Mouse (Mus musculus) liver, adult 2 months (tissue): ENCODE measurements around the gene Atp1b1. TPM values are rescaled to one million over a fixed set of nuclear protein-coding genes. Genes with fewer than 3 reads are reported as not detected.

Experiments used
- DNase-seq: peaks from one replicate; pipeline ENCODE4 v3.0.0-alpha.2; 2011; ENCODE audit warnings: low read depth, low spot score; ENCODE audit errors: extremely low read depth
- H3K27ac ChIP-seq: fragments of 200-500 bp; replicated peaks from 2 replicates; pipeline ENCODE4 v1.5.1; 2012; ENCODE audit warnings: low read depth, mild to moderate bottlenecking, control low read depth, inconsistent platforms, low read length; ENCODE audit not compliant: insufficient read depth
- H3K27me3 ChIP-seq: fragments of 200-500 bp; 2 replicates; pipeline ENCODE4 v1.6.1; 2012; ENCODE audit warnings: mild to moderate bottlenecking, moderate library complexity, low read length, inconsistent platforms; ENCODE audit not compliant: control insufficient read depth, insufficient read depth
- H3K36me3 ChIP-seq: fragments of 200-500 bp; 2 replicates; pipeline ENCODE4 v1.6.1; 2012; ENCODE audit warnings: low read length, inconsistent platforms; ENCODE audit not compliant: control insufficient read depth, insufficient read depth
- H3K4me1 ChIP-seq: fragments of 200-500 bp; 2 replicates; pipeline ENCODE4 v1.6.1; 2011; ENCODE audit warnings: low read length; ENCODE audit not compliant: control insufficient read depth, insufficient read depth
- H3K4me3 ChIP-seq: fragments of 200-500 bp; 2 replicates; pipeline ENCODE4 v1.5.1; 2011; ENCODE audit warnings: low read depth, mild to moderate bottlenecking, control low read depth, low read length, moderate library complexity; ENCODE audit not compliant: insufficient read depth
- H3K79me2 ChIP-seq: fragments of 200-500 bp; 2 replicates; pipeline ENCODE4 v1.6.1; 2012; ENCODE audit warnings: inconsistent platforms, mild to moderate bottlenecking, low read length, moderate library complexity; ENCODE audit not compliant: control insufficient read depth, insufficient read depth
- H3K9ac ChIP-seq: fragments of 200-500 bp; 2 replicates; pipeline ENCODE4 v1.6.1; 2012; ENCODE audit warnings: low read depth, mild to moderate bottlenecking, control low read depth, inconsistent platforms, low read length
- CTCF ChIP-seq: fragments of 200-500 bp; IDR thresholded peaks from 2 replicates; pipeline ENCODE4 v1.5.1; 2011; ENCODE audit warnings: low read depth, low read length, control low read depth
- POLR2A ChIP-seq: fragments of 200-500 bp; IDR thresholded peaks from 2 replicates; pipeline ENCODE4 v1.6.1; 2011; ENCODE audit warnings: low read length, control low read depth; ENCODE audit not compliant: insufficient read depth; ENCODE audit errors: extremely low read depth
- WGBS: fragments of 180-500 bp; shearing (Covaris S2); methylation state at CpG from one replicate; pipeline ENCODE4 v1.1.7; 2018; 5-methylcytosine and 5-hydroxymethylcytosine counted together
- polyA plus RNA-seq: library from polyadenylated mRNA; depleted of rRNA; stranded (reverse); fragments of >200 nt; gene quantifications from 2 replicates; pipeline ENCODE4 v1.2.3, GENCODE M21; 2012
- total RNA-seq: library from RNA; depleted of rRNA; stranded (reverse); fragments of >200 nt; gene quantifications from 2 replicates; pipeline ENCODE4 v1.2.3, GENCODE M21; 2014

Gene Atp1b1
- total and polyA plus RNA-seq, 2 experiments = 26.0 to 30.5 TPM

GRCm38 (mm10) chr1:164417604-164418003, 40.6 kb downstream of the Atp1b1 start:
- Histone ChIP-seq H3K79me2 (no peaks in the 10 kb centered on the region), H3K27ac (peak overlapping the region; percentile 60), H3K9ac (no peak overlapping the region), H3K27me3 (no peaks in the 10 kb centered on the region), H3K4me1 (peaks cover 30% of the 10 kb centered on the region), H3K4me3 (no peak overlapping the region), H3K36me3 (no peaks in the 10 kb centered on the region)
- no peak for DNase-seq
- TF ChIP-seq CTCF (no peak), POLR2A (no peak)
- 71% methylated on average over 3 of the region's 3 CpGs for WGBS

- 47% methylated on average over 12 of the region's 12 CpGs for WGBS
- no peak overlapping the region for H3K4me3 ChIP-seq
- peak; percentile 78 for DNase-seq
Observed at GRCm38 (mm10) chr1:164416692-164417394, 41.3 kb downstream of the Atp1b1 start.

GRCm38 (mm10) chr1:164415347-164415751, 42.8 kb downstream of the Atp1b1 start:
- H3K27ac ChIP-seq = peak overlapping the region; percentile 90
- peaks cover 28% of the 10 kb centered on the region for H3K4me1 ChIP-seq
- no peak overlapping the region for H3K4me3 ChIP-seq
- TF ChIP-seq CTCF = no peak
- TF ChIP-seq POLR2A = no peak
- H3K79me2 ChIP-seq = no peaks in the 10 kb centered on the region
- 27% methylated on average over 2 of the region's 2 CpGs for WGBS
- peak; percentile 100 for DNase-seq
- no peaks in the 10 kb centered on the region for H3K36me3 ChIP-seq
- H3K9ac ChIP-seq = no peak overlapping the region
- H3K27me3 ChIP-seq = no peaks in the 10 kb centered on the region

More at GRCm38 (mm10) chr1:164416692-164417394, 41.3 kb downstream of the Atp1b1 start:
- Histone ChIP-seq H3K79me2 (no peaks in the 10 kb centered on the region), H3K27ac (peak overlapping the region; percentile 60), H3K4me1 (peaks cover 30% of the 10 kb centered on the region), H3K27me3 (no peaks in the 10 kb centered on the region), H3K36me3 (no peaks in the 10 kb centered on the region), H3K9ac (no peak overlapping the region)
- TF ChIP-seq POLR2A (no peak), CTCF (no peak)

- no peak for DNase-seq
- Histone ChIP-seq H3K79me2 (no peaks in the 10 kb centered on the region), H3K27me3 (no peaks in the 10 kb centered on the region), H3K4me1 (peaks cover 26% of the 10 kb centered on the region), H3K27ac (no peak overlapping the region), H3K9ac (no peak overlapping the region), H3K4me3 (no peak overlapping the region), H3K36me3 (no peaks in the 10 kb centered on the region)
- WGBS = 77% methylated on average over 11 of the region's 11 CpGs
- TF ChIP-seq POLR2A (no peak), CTCF (no peak)
Observed at GRCm38 (mm10) chr1:164413608-164414007, 44.5 kb downstream of the Atp1b1 start.

GRCm38 (mm10) chr1:164412906-164413305, 45.2 kb downstream of the Atp1b1 start:
- H3K27me3 ChIP-seq = no peaks in the 10 kb centered on the region
- 97% methylated on average over 9 of the region's 9 CpGs for WGBS
- peaks cover 26% of the 10 kb centered on the region for H3K4me1 ChIP-seq
- H3K27ac ChIP-seq = no peak overlapping the region
- no peaks in the 10 kb centered on the region for H3K36me3 ChIP-seq
- H3K4me3 ChIP-seq = no peak overlapping the region
- H3K9ac ChIP-seq = no peak overlapping the region
- no peak for DNase-seq
- TF ChIP-seq POLR2A (no peak), CTCF (no peak)
- H3K79me2 ChIP-seq = no peaks in the 10 kb centered on the region

GRCm38 (mm10) chr1:164411306-164411705, 46.8 kb downstream of the Atp1b1 start:
- H3K9ac ChIP-seq = peak overlapping the region; percentile 46; the same call in 1 of the 2 replicates
- TF ChIP-seq CTCF (no peak), POLR2A (no peak)
- H3K4me1 ChIP-seq = peaks cover 13% of the 10 kb centered on the region
- WGBS = 29% methylated on average over 7 of the region's 7 CpGs
- H3K36me3 ChIP-seq = no peaks in the 10 kb centered on the region
- no peaks in the 10 kb centered on the region for H3K79me2 ChIP-seq
- peak overlapping the region; percentile 71; the same call in 1 of the 2 replicates for H3K27ac ChIP-seq
- peak; percentile 93 for DNase-seq
- no peak overlapping the region for H3K4me3 ChIP-seq
- H3K27me3 ChIP-seq = no peaks in the 10 kb centered on the region
